Mouse (Mus musculus) forebrain, embryonic 12.5 days (tissue): ENCODE measurements around the gene Gm20379. TPM values are rescaled to one million over a fixed set of nuclear protein-coding genes. Genes with fewer than 3 reads are reported as not detected.

Experiments
- ATAC-seq: fragments of 200-750 bp; cut with Nextera tagmentation; 2 replicates; pipeline ENCODE4 v1.8.0; 2017; ENCODE audit warnings: moderate TSS enrichment; ENCODE audit not compliant: low FRiP score
- H3K27ac ChIP-seq: fragments of 300-500 bp; sonication (generic); 2 replicates; pipeline ENCODE4 v1.5.1; 2016; ENCODE audit warnings: mild to moderate bottlenecking
- H3K27me3 ChIP-seq: fragments of 300-500 bp; sonication (generic); 2 replicates; pipeline ENCODE4 v1.6.1; 2016; ENCODE audit warnings: mild to moderate bottlenecking
- H3K36me3 ChIP-seq: fragments of 300-500 bp; sonication (generic); replicated peaks from 2 replicates; pipeline ENCODE4 v1.6.1; 2016; ENCODE audit warnings: mild to moderate bottlenecking
- H3K4me1 ChIP-seq: fragments of 300-500 bp; sonication (generic); 2 replicates; pipeline ENCODE4 v1.6.1; 2016
- H3K4me2 ChIP-seq: fragments of 300-500 bp; sonication (generic); 2 replicates; pipeline ENCODE4 v1.6.1; 2016; ENCODE audit warnings: mild to moderate bottlenecking, moderate library complexity
- H3K4me3 ChIP-seq: fragments of 300-500 bp; sonication (generic); replicated peaks from 2 replicates; pipeline ENCODE4 v1.5.1; 2016; ENCODE audit warnings: mild to moderate bottlenecking
- H3K9ac ChIP-seq: fragments of 300-500 bp; sonication (generic); 2 replicates; pipeline ENCODE4 v1.6.1; 2016; ENCODE audit warnings: mild to moderate bottlenecking
- H3K9me3 ChIP-seq: fragments of 300-500 bp; sonication (generic); 2 replicates; pipeline ENCODE4 v1.6.1; 2016
- WGBS: fragments of 180-500 bp; shearing (Covaris S2); methylation state at CpG from one replicate; pipeline ENCODE4 v1.1.7; 2016; 5-methylcytosine and 5-hydroxymethylcytosine counted together
- polyA plus RNA-seq: library from polyadenylated mRNA; unstranded; fragments of >200 nt; fragmentation: Nextera tagmentation; extraction: Ambion mirVana; gene quantifications from 2 replicates; pipeline ENCODE4 v1.2.1, GENCODE M21; 2016

The Gm20379 gene
- polyA plus RNA-seq = 0.87 and 1.6 TPM in 2 replicates

GRCm38 (mm10) chr13:92305680-92306079, at the start of gene Gm20379:
TSS of gene Gm20379 (plus strand) at chr13:92305980.
- WGBS = 94% methylated on average over 11 of the region's 11 CpGs
- no peaks in the 10 kb centered on the region for H3K9me3 ChIP-seq
- no peaks in the 10 kb centered on the region for H3K27me3 ChIP-seq
- no peak within 1 kb of the TSS for H3K4me3 ChIP-seq
- peaks cover 38% of the 10 kb centered on the region for H3K36me3 ChIP-seq
- ATAC-seq = no peak
- H3K4me2 ChIP-seq = no peak within 1 kb of the TSS
- H3K4me1 ChIP-seq = no peaks in the 10 kb centered on the region
- no peak within 1 kb of the TSS for H3K27ac ChIP-seq
- no peak within 1 kb of the TSS for H3K9ac ChIP-seq

GRCm38 (mm10) chr13:92261329-92261728, 44.5 kb upstream of the Gm20379 start:
- no peak for ATAC-seq
- Histone ChIP-seq H3K4me2 (no peak overlapping the region), H3K9ac (no peak overlapping the region), H3K36me3 (peaks cover 15% of the 10 kb centered on the region; the same call in 1 of the 2 replicates), H3K9me3 (no peaks in the 10 kb centered on the region), H3K4me3 (no peak overlapping the region), H3K27ac (no peak overlapping the region), H3K27me3 (no peaks in the 10 kb centered on the region), H3K4me1 (no peaks in the 10 kb centered on the region)
- 88% methylated on average over 5 of the region's 5 CpGs for WGBS

GRCm38 (mm10) chr13:92263566-92263965, 42.2 kb upstream of the Gm20379 start:
- Histone ChIP-seq H3K4me1 (no peaks in the 10 kb centered on the region), H3K36me3 (peaks cover 16% of the 10 kb centered on the region; the same call in 1 of the 2 replicates), H3K27ac (no peak overlapping the region), H3K27me3 (no peaks in the 10 kb centered on the region), H3K4me2 (no peak overlapping the region), H3K9me3 (no peaks in the 10 kb centered on the region), H3K9ac (no peak overlapping the region), H3K4me3 (no peak overlapping the region)
- WGBS = 91% methylated on average over 6 of the region's 6 CpGs
- ATAC-seq = no peak

- Histone ChIP-seq H3K36me3 (0 out of 2 replicates have a peak, but pooled peaks cover 6% of the 10 kb centered on the region), H3K4me2 (no peak overlapping the region), H3K9me3 (no peaks in the 10 kb centered on the region), H3K27me3 (no peaks in the 10 kb centered on the region), H3K4me1 (no peaks in the 10 kb centered on the region), H3K4me3 (no peak overlapping the region), H3K27ac (no peak overlapping the region), H3K9ac (no peak overlapping the region)
- ATAC-seq = no peak
- WGBS = 82% methylated on average over 3 of the region's 3 CpGs
Measured at GRCm38 (mm10) chr13:92267076-92267475, 38.7 kb upstream of the Gm20379 start.

- WGBS = 89% methylated on average over 14 of the region's 14 CpGs
- peaks cover 8% of the 10 kb centered on the region for H3K36me3 ChIP-seq
- H3K27me3 ChIP-seq = no peaks in the 10 kb centered on the region
- no peak overlapping the region for H3K27ac ChIP-seq
- H3K9ac ChIP-seq = no peak overlapping the region
- no peak for ATAC-seq
- no peaks in the 10 kb centered on the region for H3K4me1 ChIP-seq
- no peak overlapping the region for H3K4me3 ChIP-seq
- H3K9me3 ChIP-seq = no peaks in the 10 kb centered on the region
- no peak overlapping the region for H3K4me2 ChIP-seq
Measured at GRCm38 (mm10) chr13:92274274-92275198, 31.2 kb upstream of the Gm20379 start.

- no peaks in the 10 kb centered on the region for H3K4me1 ChIP-seq
- H3K4me3 ChIP-seq = no peak overlapping the region
- ATAC-seq = no peak
- no peaks in the 10 kb centered on the region for H3K9me3 ChIP-seq
- WGBS = 91% methylated on average over 9 of the region's 9 CpGs
- H3K36me3 ChIP-seq = peaks cover 8% of the 10 kb centered on the region
- no peaks in the 10 kb centered on the region for H3K27me3 ChIP-seq
- H3K4me2 ChIP-seq = no peak overlapping the region
- no peak overlapping the region for H3K27ac ChIP-seq
- no peak overlapping the region for H3K9ac ChIP-seq
Measured at GRCm38 (mm10) chr13:92275292-92275691, 30.5 kb upstream of the Gm20379 start.

- Histone ChIP-seq H3K36me3 (peaks cover 15% of the 10 kb centered on the region), H3K9me3 (no peaks in the 10 kb centered on the region), H3K4me2 (no peak overlapping the region), H3K27ac (no peak overlapping the region), H3K27me3 (no peaks in the 10 kb centered on the region), H3K9ac (no peak overlapping the region), H3K4me1 (no peaks in the 10 kb centered on the region), H3K4me3 (no peak overlapping the region)
- ATAC-seq = no peak
- WGBS = 93% methylated on average over 2 of the region's 2 CpGs
Measured at GRCm38 (mm10) chr13:92277027-92277426, 28.8 kb upstream of the Gm20379 start.

- WGBS = 82% methylated on average over 4 of the region's 4 CpGs
- peaks cover 4% of the 10 kb centered on the region; the same call in 1 of the 2 replicates for H3K36me3 ChIP-seq
- no peak overlapping the region for H3K9ac ChIP-seq
- no peak for ATAC-seq
- no peaks in the 10 kb centered on the region for H3K4me1 ChIP-seq
- H3K4me3 ChIP-seq = no peak overlapping the region
- H3K9me3 ChIP-seq = no peaks in the 10 kb centered on the region
- no peak overlapping the region for H3K4me2 ChIP-seq
- H3K27me3 ChIP-seq = no peaks in the 10 kb centered on the region
- no peak overlapping the region for H3K27ac ChIP-seq
Measured at GRCm38 (mm10) chr13:92291605-92292004, 14.2 kb upstream of the Gm20379 start.

- H3K4me2 ChIP-seq = no peak overlapping the region
- H3K4me3 ChIP-seq = no peak overlapping the region
- no peak for ATAC-seq
- WGBS = 90% methylated on average over 5 of the region's 5 CpGs
- H3K9me3 ChIP-seq = no peaks in the 10 kb centered on the region
- H3K27ac ChIP-seq = no peak overlapping the region
- no peaks in the 10 kb centered on the region for H3K27me3 ChIP-seq
- H3K9ac ChIP-seq = no peak overlapping the region
- no peaks in the 10 kb centered on the region for H3K4me1 ChIP-seq
- H3K36me3 ChIP-seq = peaks cover 7% of the 10 kb centered on the region; the same call in 1 of the 2 replicates
Measured at GRCm38 (mm10) chr13:92293883-92294282, 11.9 kb upstream of the Gm20379 start.

GRCm38 (mm10) chr13:92296490-92296889, 9.3 kb upstream of the Gm20379 start:
- Histone ChIP-seq H3K27ac (no peak overlapping the region), H3K36me3 (peaks cover 16% of the 10 kb centered on the region; the same call in 1 of the 2 replicates), H3K9me3 (no peaks in the 10 kb centered on the region), H3K4me3 (no peak overlapping the region), H3K9ac (no peak overlapping the region), H3K4me1 (no peaks in the 10 kb centered on the region), H3K4me2 (no peak overlapping the region), H3K27me3 (no peaks in the 10 kb centered on the region)
- WGBS = 95% methylated on average over 4 of the region's 4 CpGs
- no peak for ATAC-seq

GRCm38 (mm10) chr13:92297021-92297420, 8.8 kb upstream of the Gm20379 start:
- Histone ChIP-seq H3K36me3 (peaks cover 19% of the 10 kb centered on the region; the same call in 1 of the 2 replicates), H3K4me3 (no peak overlapping the region), H3K9ac (no peak overlapping the region), H3K4me2 (no peak overlapping the region), H3K27ac (no peak overlapping the region), H3K9me3 (no peaks in the 10 kb centered on the region), H3K4me1 (no peaks in the 10 kb centered on the region), H3K27me3 (no peaks in the 10 kb centered on the region)
- 88% methylated on average over 2 of the region's 2 CpGs for WGBS
- ATAC-seq = no peak

- ATAC-seq = no peak
- no peaks in the 10 kb centered on the region for H3K9me3 ChIP-seq
- H3K4me2 ChIP-seq = no peak overlapping the region
- 89% methylated on average over 1 of the region's 1 CpGs for WGBS
- H3K27me3 ChIP-seq = no peaks in the 10 kb centered on the region
- H3K27ac ChIP-seq = no peak overlapping the region
- no peaks in the 10 kb centered on the region for H3K4me1 ChIP-seq
- H3K9ac ChIP-seq = no peak overlapping the region
- H3K36me3 ChIP-seq = peaks cover 25% of the 10 kb centered on the region; the same call in 1 of the 2 replicates
- no peak overlapping the region for H3K4me3 ChIP-seq
Measured at GRCm38 (mm10) chr13:92299522-92299921, 6.3 kb upstream of the Gm20379 start.

GRCm38 (mm10) chr13:92301754-92302153, 4.0 kb upstream of the Gm20379 start:
- H3K4me3 ChIP-seq = no peak overlapping the region
- no peak overlapping the region for H3K4me2 ChIP-seq
- H3K27me3 ChIP-seq = no peaks in the 10 kb centered on the region
- H3K9ac ChIP-seq = no peak overlapping the region
- H3K9me3 ChIP-seq = no peaks in the 10 kb centered on the region
- ATAC-seq = no peak
- H3K27ac ChIP-seq = no peak overlapping the region
- no peaks in the 10 kb centered on the region for H3K4me1 ChIP-seq
- 78% methylated on average over 4 of the region's 4 CpGs for WGBS
- H3K36me3 ChIP-seq = peaks cover 32% of the 10 kb centered on the region; the same call in 1 of the 2 replicates
